Comparison of ENCODE assay signal across 9 mouse cellular contexts in genomic region chr7:75752442-75753191, GRCm38 (mm10).
DNase-seq lines count a peak whose midpoint lies in the region; TF ChIP-seq lines count a peak whose summit lies in the region.
"Had no signal": no experiment of that assay in that cellular context is flagged by ENCODE, and none has a peak within 500 bp of the region (broad histone marks: within the 10 kb centered on the region; RNA-seq: fewer than 3 reads in every experiment).

No protein-coding gene starts in this region.

- no peak overlapping the region for H3K4me3 ChIP-seq in layer of hippocampus, adult 2 months
- H3K4me3 ChIP-seq: lung, embryonic 15.5 days had no signal

- no peak for DNase-seq in layer of hippocampus, adult 2 months (ENCODE audit: low spot score in 2 of 2)
- DNase-seq in layer of hippocampus, postnatal 14 days (ENCODE audit: low spot score in 2 of 2), result no peak
- DNase-seq in embryo, embryonic 10.5 days (ENCODE audit: low spot score), result peak; percentile 34
- peak; percentile 39 for DNase-seq in kidney, adult 18-20 months
- DNase-seq in lung, postnatal 4 days, result peak; percentile 45 to 64
- DNase-seq in left cerebral cortex, adult 9 months (ENCODE audit: low spot score in 2 of 2), result no peak
- no peak for DNase-seq in right cerebral cortex, postnatal 36 days (ENCODE audit: low spot score in 2 of 2)
- no peak for DNase-seq in layer of hippocampus, adult 9-11 months

- H3K27ac ChIP-seq in layer of hippocampus, adult 2 months, result no peak overlapping the region
- H3K27ac ChIP-seq: lung, embryonic 15.5 days had no signal

- TF ChIP-seq CTCF in layer of hippocampus, adult 2 months (conservative IDR thresholded peaks at IDR 0.05), result peak; percentile 43

Comparison
In these comparisons a context has a peak if more than half of its experiments do, and no peak if none do; other contexts are left out.
1. DNase-seq: peak in embryo, embryonic 10.5 days (single experiment), kidney, adult 18-20 months (single experiment) and lung, postnatal 4 days (2 of 2); none in layer of hippocampus, adult 2 months (0 of 2), layer of hippocampus, postnatal 14 days (0 of 2), left cerebral cortex, adult 9 months (0 of 2), right cerebral cortex, postnatal 36 days (0 of 2) and layer of hippocampus, adult 9-11 months (single experiment).